Mouse (Mus musculus) kidney, adult 2 months (tissue): Measurements from ENCODE around the gene Rab10.

Source experiments
- CTCF ChIP-seq: fragments of 200-500 bp; conservative IDR thresholded peaks from 2 replicates; pipeline ENCODE4 v1.5.1; 2011; ENCODE audit warnings: low read depth, mild to moderate bottlenecking, control low read depth, low read length, moderate library complexity, mixed read lengths; ENCODE audit not compliant: insufficient read depth, insufficient read length
- POLR2A ChIP-seq: fragments of 200-500 bp; IDR thresholded peaks from one replicate; pipeline ENCODE4 v1.6.1; 2011; ENCODE audit warnings: low read depth, low read length, control low read depth

DNA sequence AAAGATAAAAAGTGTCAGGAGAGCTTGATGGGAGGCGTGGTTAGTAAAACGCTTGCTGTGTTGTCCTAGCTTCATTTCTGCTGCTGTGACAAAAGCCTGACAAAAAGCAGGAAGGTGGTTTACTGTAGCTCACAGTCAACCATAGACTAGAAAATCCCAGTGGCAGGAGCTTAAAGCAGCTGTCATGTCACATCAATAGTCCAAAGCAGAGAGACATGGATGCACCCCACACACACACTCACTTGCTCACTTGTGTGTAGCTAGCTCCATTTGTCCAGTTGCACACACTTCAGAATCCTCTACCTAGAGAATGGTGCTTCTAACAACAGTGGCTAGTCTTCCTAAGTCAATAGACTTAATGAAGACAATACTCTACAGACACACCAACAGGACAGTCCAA lies 42.4 kb downstream of the Rab10 start:
- TF ChIP-seq POLR2A = no peak
- TF ChIP-seq CTCF = no peak
